Mouse (Mus musculus) testis, adult 2 months (tissue): ENCODE data around the gene Sarnp.

ENCODE experiments used
- CTCF ChIP-seq: fragments of 200-500 bp; IDR thresholded peaks from 2 replicates; pipeline ENCODE4 v1.5.1; 2012; ENCODE audit warnings: low read depth, mild to moderate bottlenecking, inconsistent platforms, low read length, moderate library complexity; ENCODE audit not compliant: control insufficient read depth, insufficient read depth, insufficient replicate concordance
- POLR2A ChIP-seq: fragments of 200-500 bp; IDR thresholded peaks from 2 replicates; pipeline ENCODE4 v1.6.1; 2012; ENCODE audit warnings: low read depth, mild to moderate bottlenecking, inconsistent platforms, low read length, moderate library complexity; ENCODE audit not compliant: control insufficient read depth

DNA sequence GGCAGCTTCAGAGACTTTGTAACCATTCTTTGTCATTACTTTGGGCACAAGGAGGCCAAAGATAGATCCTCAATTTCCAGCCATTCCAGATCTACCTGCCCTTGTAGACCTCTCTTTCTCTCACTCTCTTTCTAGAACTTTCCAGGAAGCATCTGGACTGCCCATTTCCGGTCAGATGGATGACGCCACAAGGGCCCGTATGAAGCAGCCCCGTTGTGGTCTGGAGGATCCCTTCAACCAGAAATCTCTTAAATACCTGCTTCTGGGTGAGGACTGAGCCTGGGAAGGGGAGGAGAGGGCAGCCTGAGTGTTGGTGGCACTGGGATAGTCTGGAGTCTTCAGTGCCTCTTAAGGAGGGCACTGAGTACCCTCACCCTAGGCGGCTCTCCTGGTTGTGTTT, 22.7 kb upstream of the Sarnp start:
- no peak for TF ChIP-seq POLR2A
- no peak for TF ChIP-seq CTCF
